Mouse (Mus musculus): Measurements from ENCODE around the gene Itga7.

GRCm38 (mm10) chr10:128904812-128905211, 28.8 kb upstream of the Itga7 start:
- TF ChIP-seq CTCF (IDR thresholded peaks at IDR 0.05; ENCODE audit: borderline replicate concordance, insufficient read depth, low read length) (no peak), POLR2A (IDR thresholded peaks at IDR 0.05; ENCODE audit: low read depth, low read length) (no peak)
